Mouse (Mus musculus) liver, postnatal 0 days (tissue): ENCODE measurements at regions not wholly inside any gene's neighbourhood (a gene's known extent, or its start where the extent isn't known, plus 50 kb on each side); places are given as distances from the start of the nearest gene placed in this dataset.

ENCODE experiments used
- CTCF ChIP-seq: sonication (generic); IDR thresholded peaks from 2 replicates; pipeline ENCODE4 v1.5.1; 2016; ENCODE audit warnings: antibody characterized with exemption, low read depth
- EP300 ChIP-seq: IDR thresholded peaks from 2 replicates; pipeline ENCODE4 v1.6.1; 2016; ENCODE audit warnings: antibody characterized with exemption, low read depth, mild to moderate bottlenecking

DNA sequence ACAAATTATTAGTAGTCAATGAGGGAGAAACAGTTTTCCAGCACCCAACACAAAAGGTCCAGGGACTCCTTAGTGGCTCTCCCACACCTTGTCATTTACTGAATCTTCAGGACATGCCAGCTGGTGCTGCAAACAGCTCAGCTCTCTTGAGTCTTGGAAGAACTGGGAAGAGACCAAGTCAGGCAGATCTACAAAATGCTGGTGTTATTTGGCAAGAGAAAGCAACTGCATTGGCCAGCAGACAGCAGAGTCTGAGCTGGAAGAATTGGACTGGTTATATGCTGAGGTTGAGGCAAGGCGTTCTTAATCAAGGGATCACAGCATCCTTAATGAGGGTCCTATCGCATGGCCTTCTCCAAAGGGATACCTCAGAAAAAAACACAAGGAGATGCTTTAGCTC lies 124.2 kb upstream of the Lef1 start:
- no peak for TF ChIP-seq CTCF
- no peak for TF ChIP-seq EP300
